Mouse (Mus musculus) ES-Bruce4 (cell line): ENCODE data around the gene Ccdc92. TPM values are rescaled to one million over a fixed set of nuclear protein-coding genes. Genes with fewer than 3 reads are reported as not detected.

Source experiments
- H3K27ac ChIP-seq: 2 replicates; pipeline ENCODE4 v1.5.1; 2012; ENCODE audit warnings: low read length, inconsistent platforms; ENCODE audit not compliant: insufficient read depth
- H3K27me3 ChIP-seq: 2 replicates; pipeline ENCODE4 v1.6.1; 2012; ENCODE audit warnings: mild to moderate bottlenecking, low read length, inconsistent platforms; ENCODE audit not compliant: control insufficient read depth, poor library complexity, insufficient read depth, severe bottlenecking
- H3K36me3 ChIP-seq: 2 replicates; pipeline ENCODE4 v1.6.1; 2012; ENCODE audit warnings: inconsistent platforms, mild to moderate bottlenecking, low read length, moderate library complexity; ENCODE audit not compliant: control insufficient read depth, poor library complexity, insufficient read depth, severe bottlenecking
- H3K4me1 ChIP-seq: one replicate; pipeline ENCODE4 v1.8.1; 2011; ENCODE audit warnings: low read length; ENCODE audit not compliant: control insufficient read depth, insufficient read depth
- H3K4me3 ChIP-seq: 2 replicates; pipeline ENCODE4 v1.5.1; 2011; ENCODE audit warnings: low read depth, mild to moderate bottlenecking, low read length
- H3K9ac ChIP-seq: 2 replicates; pipeline ENCODE4 v1.6.1; 2012; ENCODE audit warnings: low read depth, mild to moderate bottlenecking, inconsistent platforms; ENCODE audit not compliant: poor library complexity, severe bottlenecking
- H3K9me3 ChIP-seq: replicated peaks from 2 replicates; pipeline ENCODE4 v1.6.1; 2012; ENCODE audit warnings: mild to moderate bottlenecking, low read length, inconsistent platforms; ENCODE audit not compliant: control insufficient read depth, poor library complexity, insufficient read depth, severe bottlenecking
- CTCF ChIP-seq: IDR thresholded peaks from one replicate; pipeline ENCODE4 v1.8.1; 2011; ENCODE audit warnings: low read depth, low read length
- EP300 ChIP-seq: IDR thresholded peaks from 2 replicates; pipeline ENCODE4 v1.6.1; 2011; ENCODE audit warnings: low read depth, low read length; ENCODE audit not compliant: insufficient read depth
- POLR2A ChIP-seq: IDR thresholded peaks from one replicate; pipeline ENCODE4 v1.8.1; 2011; ENCODE audit warnings: low read length; ENCODE audit not compliant: insufficient read depth
- polyA plus RNA-seq: library from polyadenylated mRNA; stranded (reverse); fragments of >200 nt; gene quantifications from 2 replicates; pipeline ENCODE4 v1.2.4, GENCODE M21; 2011; ENCODE audit warnings: low read depth; ENCODE audit not compliant: missing spikeins, insufficient read depth, insufficient read length

Ccdc92 gene
- 8.3 and 12.6 TPM in 2 replicates for polyA plus RNA-seq

DNA sequence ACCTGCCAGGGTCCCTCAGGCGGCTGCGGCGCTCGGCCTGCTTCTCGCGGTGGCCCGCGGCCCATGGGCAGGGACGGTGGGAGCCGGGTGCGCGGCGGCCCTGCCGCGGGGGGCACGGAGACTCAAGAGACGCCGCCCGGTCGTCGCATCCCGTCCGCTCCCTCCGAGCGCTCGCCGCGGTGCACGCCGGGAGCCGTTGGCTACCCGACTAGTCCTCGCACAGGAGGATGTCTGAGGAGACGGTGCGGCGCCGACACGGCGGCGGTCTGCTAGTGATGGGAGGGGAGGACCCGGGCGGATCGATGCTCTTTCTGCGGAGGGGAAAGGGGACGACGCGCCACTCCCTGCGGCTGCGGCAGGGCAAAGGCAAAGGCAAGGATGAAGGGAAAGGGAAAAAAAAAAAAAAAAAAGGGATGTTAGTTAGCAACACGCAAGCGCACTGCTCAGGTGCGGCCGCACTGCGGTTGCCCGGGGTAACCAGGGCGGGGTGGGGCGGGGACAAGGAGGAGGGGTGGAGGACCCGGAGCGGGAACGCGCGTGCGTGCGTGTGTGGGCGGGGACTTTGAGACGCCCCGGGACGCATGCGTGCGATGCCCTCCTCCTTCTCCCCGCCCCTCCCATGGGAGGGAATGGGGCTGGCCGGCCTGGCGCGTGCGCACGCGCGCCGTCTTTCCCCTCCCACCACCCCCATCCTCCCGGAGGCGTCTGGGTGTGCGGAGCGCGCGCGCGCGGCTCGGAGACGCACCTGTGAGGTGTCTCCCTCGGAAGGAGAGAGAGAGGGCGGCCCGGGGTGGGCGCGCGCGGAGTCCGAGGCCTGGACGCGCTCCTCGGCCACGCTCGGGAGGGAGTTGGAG, at the start of gene Ccdc92, which contains the start of gene Zfp664:
Gene Ccdc92, minus strand, starts transcription at position 412 of the 854 bp plus-strand sequence.
Gene Zfp664, plus strand, starts transcription at position 679 of the 854 bp plus-strand sequence.
- H3K27ac ChIP-seq: peak within 1 kb of the TSS; percentile 16; the same call in 1 of the 2 replicates
- peak within 1 kb of the TSS; percentile 93 for H3K9ac ChIP-seq
- no peaks in the 10 kb centered on the region for H3K4me1 ChIP-seq
- no peaks in the 10 kb centered on the region for H3K27me3 ChIP-seq
- H3K4me3 ChIP-seq: peak within 1 kb of the TSS; percentile 97
- H3K36me3 ChIP-seq: 0 out of 2 replicates have a peak, but pooled peaks cover 2% of the 10 kb centered on the region
- no peaks in the 10 kb centered on the region for H3K9me3 ChIP-seq
- no peak for TF ChIP-seq EP300
- TF ChIP-seq POLR2A: peak; percentile 46

DNA sequence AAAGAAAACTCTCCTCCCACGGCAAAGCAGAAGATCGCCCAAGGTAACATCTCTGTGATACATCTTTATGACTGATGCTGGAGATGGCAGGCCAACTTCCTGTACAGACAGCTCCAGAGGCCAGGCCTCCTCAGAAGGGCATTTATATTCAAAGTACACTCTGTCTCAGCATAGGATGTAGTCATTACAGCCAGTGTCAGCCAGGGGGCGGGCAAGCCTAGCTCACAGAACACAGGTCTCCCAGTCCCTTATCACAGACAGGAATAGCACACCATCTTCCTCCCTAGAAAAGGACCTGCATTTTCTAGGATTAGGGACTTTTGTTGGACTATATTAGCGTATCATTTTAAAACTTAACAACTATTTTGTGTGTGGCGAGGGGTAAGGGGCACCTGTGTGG, 46.6 kb upstream of the Ccdc92 start:
- no peak overlapping the region for H3K27ac ChIP-seq
- H3K9me3 ChIP-seq: no peaks in the 10 kb centered on the region
- H3K4me3 ChIP-seq: no peak overlapping the region
- TF ChIP-seq CTCF (peak; percentile 92), POLR2A (no peak), EP300 (0 out of 2 replicates have a peak, but pooled peaks have one; percentile 21)
- H3K36me3 ChIP-seq: no peaks in the 10 kb centered on the region
- no peaks in the 10 kb centered on the region for H3K27me3 ChIP-seq
- H3K9ac ChIP-seq: no peak overlapping the region
- peaks cover 2% of the 10 kb centered on the region for H3K4me1 ChIP-seq

DNA sequence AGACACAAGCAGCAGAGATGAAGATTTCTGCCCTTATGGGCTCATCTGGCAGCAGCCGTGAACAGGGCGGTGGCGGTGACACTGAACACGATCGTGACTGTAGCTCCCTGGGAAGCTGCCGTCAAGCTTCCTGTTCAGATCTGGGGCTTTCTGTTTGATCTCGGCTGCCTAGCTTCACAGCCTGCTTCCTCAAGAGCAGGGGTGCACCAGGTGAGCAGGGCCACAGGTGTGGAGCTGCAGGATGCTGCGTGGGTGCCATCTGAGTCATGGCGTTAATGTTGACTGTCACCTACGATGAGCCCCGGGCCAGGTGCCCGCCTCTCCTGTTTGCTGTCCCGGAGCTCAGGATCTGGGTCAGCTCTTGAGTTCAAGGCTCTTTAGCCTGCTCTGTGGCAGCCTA, 44.7 kb upstream of the Ccdc92 start:
- no peak for TF ChIP-seq EP300
- TF ChIP-seq CTCF: no peak
- no peak for TF ChIP-seq POLR2A
- Histone ChIP-seq H3K27ac (no peak overlapping the region), H3K27me3 (no peaks in the 10 kb centered on the region), H3K9me3 (no peaks in the 10 kb centered on the region), H3K4me3 (no peak overlapping the region), H3K9ac (no peak overlapping the region), H3K36me3 (no peaks in the 10 kb centered on the region), H3K4me1 (peaks cover 2% of the 10 kb centered on the region)

DNA sequence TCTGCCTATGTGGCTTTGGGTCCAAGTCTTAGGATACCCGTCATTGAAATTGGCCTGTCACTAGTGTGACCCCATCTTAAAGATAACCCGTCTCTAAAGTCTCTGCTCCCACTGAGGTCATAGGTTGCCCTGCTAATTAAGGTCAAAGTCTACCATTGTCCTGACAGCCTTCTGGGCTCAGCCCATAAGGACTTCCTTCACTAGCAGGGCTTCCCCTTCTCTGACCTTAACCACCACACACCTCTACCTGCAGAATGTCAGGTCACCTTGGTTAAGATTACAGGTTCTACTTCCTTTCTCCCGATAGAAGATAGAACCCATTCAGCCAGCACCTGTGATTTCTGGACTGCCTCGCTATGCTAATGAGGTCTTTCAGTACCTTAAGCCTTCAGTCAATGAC, 41.6 kb upstream of the Ccdc92 start:
- Histone ChIP-seq H3K4me1 (peaks cover 2% of the 10 kb centered on the region), H3K4me3 (no peak overlapping the region), H3K27me3 (no peaks in the 10 kb centered on the region), H3K27ac (no peak overlapping the region), H3K9ac (no peak overlapping the region), H3K36me3 (no peaks in the 10 kb centered on the region), H3K9me3 (no peaks in the 10 kb centered on the region)
- TF ChIP-seq CTCF: no peak
- no peak for TF ChIP-seq EP300
- no peak for TF ChIP-seq POLR2A

DNA sequence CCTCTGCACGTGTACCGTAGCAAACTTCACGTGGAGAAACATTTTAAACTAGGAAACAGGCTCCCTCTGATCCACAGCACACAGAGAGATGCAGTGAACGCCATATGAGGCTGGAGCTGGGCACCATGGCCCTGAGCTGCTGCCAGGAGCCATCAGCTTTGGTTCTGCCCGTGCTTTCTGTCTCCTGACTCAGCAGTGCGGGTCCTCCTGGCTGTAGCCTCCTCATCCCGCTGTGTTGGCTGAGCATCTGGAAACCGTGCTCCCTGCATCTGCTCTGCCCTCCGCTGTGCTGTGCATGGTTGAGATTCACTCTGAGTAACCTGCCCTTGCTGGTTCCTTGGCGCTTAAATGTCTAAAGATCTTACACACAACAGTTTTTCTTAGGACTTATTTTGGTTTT, 40.0 kb upstream of the Ccdc92 start:
- TF ChIP-seq POLR2A (no peak), CTCF (no peak), EP300 (no peak)
- peaks cover 2% of the 10 kb centered on the region for H3K4me1 ChIP-seq

DNA sequence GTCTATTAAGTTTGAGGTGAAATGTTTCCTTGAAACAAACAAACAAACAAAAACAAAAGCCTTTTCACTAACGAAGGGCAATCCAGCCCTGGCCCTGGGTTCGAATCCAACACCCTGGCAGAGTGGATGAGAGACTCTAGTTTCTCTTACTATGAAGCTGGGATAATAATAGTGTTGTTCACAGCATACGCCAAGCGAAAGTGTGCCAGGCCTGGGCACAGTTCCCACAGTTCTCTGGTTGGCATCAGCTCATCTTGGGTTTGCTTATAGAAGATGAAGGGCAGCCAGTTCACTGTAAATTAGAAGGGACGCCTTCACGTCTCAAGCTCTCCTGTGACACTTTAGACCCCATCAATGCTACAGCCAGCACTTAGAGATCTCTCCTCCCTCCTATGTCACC, 39.5 kb upstream of the Ccdc92 start:
- Histone ChIP-seq H3K9me3 (no peaks in the 10 kb centered on the region), H3K27ac (no peak overlapping the region), H3K9ac (no peak overlapping the region), H3K27me3 (no peaks in the 10 kb centered on the region), H3K36me3 (no peaks in the 10 kb centered on the region), H3K4me1 (peaks cover 2% of the 10 kb centered on the region), H3K4me3 (no peak overlapping the region)
- TF ChIP-seq EP300 (no peak), POLR2A (no peak), CTCF (no peak)

More for the DNA sequence above, 40.0 kb upstream of the Ccdc92 start:
- Histone ChIP-seq H3K27me3 (no peaks in the 10 kb centered on the region), H3K27ac (no peak overlapping the region), H3K4me3 (no peak overlapping the region), H3K9me3 (no peaks in the 10 kb centered on the region), H3K36me3 (no peaks in the 10 kb centered on the region), H3K9ac (no peak overlapping the region)
